Mouse (Mus musculus) embryonic facial prominence, embryonic 12.5 days (tissue): Measurements from ENCODE around the gene Naa35. TPM values are rescaled to one million over a fixed set of nuclear protein-coding genes. Genes with fewer than 3 reads are reported as not detected.

Source experiments
- ATAC-seq: fragments of 200-750 bp; cut with Nextera tagmentation; 2 replicates; pipeline ENCODE4 v1.8.0; 2017; ENCODE audit not compliant: insufficient number of reproducible peaks, insufficient read depth, low FRiP score, low TSS enrichment
- H3K27ac ChIP-seq: fragments of 300-500 bp; sonication (generic); 2 replicates; pipeline ENCODE4 v1.5.1; 2016; ENCODE audit warnings: mild to moderate bottlenecking
- H3K27me3 ChIP-seq: fragments of 300-500 bp; sonication (generic); 2 replicates; pipeline ENCODE4 v1.6.1; 2016; ENCODE audit warnings: mild to moderate bottlenecking, moderate library complexity
- H3K36me3 ChIP-seq: fragments of 300-500 bp; sonication (generic); 2 replicates; pipeline ENCODE4 v1.6.1; 2016; ENCODE audit warnings: mild to moderate bottlenecking
- H3K4me1 ChIP-seq: fragments of 300-500 bp; sonication (generic); 2 replicates; pipeline ENCODE4 v1.6.1; 2016
- H3K4me2 ChIP-seq: fragments of 300-500 bp; sonication (generic); replicated peaks from 2 replicates; pipeline ENCODE4 v1.6.1; 2016; ENCODE audit warnings: mild to moderate bottlenecking, moderate library complexity
- H3K4me3 ChIP-seq: fragments of 300-500 bp; sonication (generic); 2 replicates; pipeline ENCODE4 v1.5.1; 2016; ENCODE audit warnings: mild to moderate bottlenecking
- H3K9ac ChIP-seq: fragments of 300-500 bp; sonication (generic); 2 replicates; pipeline ENCODE4 v1.6.1; 2016; ENCODE audit warnings: mild to moderate bottlenecking, moderate library complexity
- H3K9me3 ChIP-seq: fragments of 300-500 bp; sonication (generic); 2 replicates; pipeline ENCODE4 v1.6.1; 2016; ENCODE audit warnings: mild to moderate bottlenecking, moderate library complexity
- WGBS: fragments of 180-500 bp; shearing (Covaris S2); methylation state at CpG from one replicate; pipeline ENCODE4 v1.1.7; 2016; 5-methylcytosine and 5-hydroxymethylcytosine counted together
- polyA plus RNA-seq: library from polyadenylated mRNA; unstranded; fragments of >200 nt; fragmentation: Nextera tagmentation; extraction: Ambion mirVana; gene quantifications from 2 replicates; pipeline ENCODE4 v1.2.1, GENCODE M21; 2016

The Naa35 gene
- polyA plus RNA-seq = 107 and 127 TPM in 2 replicates

DNA sequence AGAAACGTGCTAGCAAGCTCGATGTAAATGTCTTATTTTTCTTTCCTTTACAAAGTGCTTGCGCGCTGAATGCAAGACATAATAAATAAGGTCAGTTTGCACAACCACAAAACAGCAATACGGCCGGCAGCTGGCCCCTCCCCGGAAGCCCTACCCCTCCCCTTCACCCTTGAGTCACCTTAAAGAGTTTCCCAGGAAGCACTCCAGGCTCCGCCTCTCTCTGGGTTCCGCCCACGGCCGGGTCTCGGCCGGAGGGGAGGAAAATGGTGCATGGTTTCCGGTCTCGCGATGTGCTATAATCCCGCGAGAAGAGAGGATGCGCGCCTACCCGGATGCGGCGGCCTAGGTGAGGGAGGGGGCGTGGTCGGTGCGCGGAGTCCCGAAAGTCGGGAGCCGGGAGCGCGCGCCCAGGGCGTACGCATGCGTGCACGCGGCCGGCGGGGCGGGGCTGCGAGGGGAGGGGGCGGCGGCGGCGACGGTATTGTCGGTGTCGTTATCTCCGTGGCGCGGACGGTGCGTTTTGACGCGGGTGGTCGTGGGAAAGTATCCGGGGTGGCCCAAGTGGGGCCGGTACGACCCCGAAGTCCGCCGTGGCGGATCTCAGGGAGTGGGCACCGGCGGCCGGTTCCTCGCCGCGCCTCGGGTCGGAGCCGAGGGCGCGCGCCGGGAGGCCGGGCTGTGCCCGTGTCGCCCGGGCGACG is at the start of gene Naa35, which contains the start of gene Agtpbp1:
Gene Naa35, plus strand, starts transcription at position 313 of the 701 bp plus-strand sequence.
Gene Agtpbp1, minus strand, starts transcription at position 281 of the 701 bp plus-strand sequence.
- Histone ChIP-seq H3K9me3 (no peaks in the 10 kb centered on the region), H3K9ac (peak within 1 kb of the TSS; percentile 90), H3K36me3 (peaks cover 17% of the 10 kb centered on the region), H3K4me2 (peak within 1 kb of the TSS; percentile 85), H3K4me3 (peak within 1 kb of the TSS; percentile 92), H3K4me1 (peaks cover 14% of the 10 kb centered on the region), H3K27ac (peak within 1 kb of the TSS; percentile 80), H3K27me3 (no peaks in the 10 kb centered on the region)
- under 1% methylated on average over 81 of the region's 83 CpGs for WGBS
- ATAC-seq = peak; percentile 89

GRCm38 (mm10) chr13:59535746-59536145 is 49.3 kb upstream of the Naa35 start:
- H3K36me3 ChIP-seq = 0 out of 2 replicates have a peak, but pooled peaks cover 5% of the 10 kb centered on the region
- H3K4me2 ChIP-seq = no peak overlapping the region
- no peak overlapping the region for H3K4me3 ChIP-seq
- no peak overlapping the region for H3K27ac ChIP-seq
- no peaks in the 10 kb centered on the region for H3K27me3 ChIP-seq
- no peak for ATAC-seq
- no peaks in the 10 kb centered on the region for H3K9me3 ChIP-seq
- H3K4me1 ChIP-seq = no peaks in the 10 kb centered on the region
- 88% methylated on average over 6 of the region's 6 CpGs for WGBS
- no peak overlapping the region for H3K9ac ChIP-seq

GRCm38 (mm10) chr13:59536631-59537030 is 48.4 kb upstream of the Naa35 start:
- Histone ChIP-seq H3K9me3 (no peaks in the 10 kb centered on the region), H3K36me3 (0 out of 2 replicates have a peak, but pooled peaks cover 5% of the 10 kb centered on the region), H3K4me3 (no peak overlapping the region), H3K27me3 (no peaks in the 10 kb centered on the region), H3K4me2 (no peak overlapping the region), H3K27ac (no peak overlapping the region), H3K4me1 (no peaks in the 10 kb centered on the region), H3K9ac (no peak overlapping the region)
- ATAC-seq = no peak
- WGBS = 85% methylated on average over 2 of the region's 2 CpGs

- H3K27ac ChIP-seq = no peak overlapping the region
- no peak overlapping the region for H3K4me3 ChIP-seq
- no peaks in the 10 kb centered on the region for H3K9me3 ChIP-seq
- 94% methylated on average over 5 of the region's 5 CpGs for WGBS
- no peaks in the 10 kb centered on the region for H3K4me1 ChIP-seq
- no peak overlapping the region for H3K9ac ChIP-seq
- H3K27me3 ChIP-seq = no peaks in the 10 kb centered on the region
- no peak overlapping the region for H3K4me2 ChIP-seq
- no peak for ATAC-seq
- 0 out of 2 replicates have a peak, but pooled peaks cover 2% of the 10 kb centered on the region for H3K36me3 ChIP-seq
Measured at GRCm38 (mm10) chr13:59538661-59539060, 46.4 kb upstream of the Naa35 start.

- no peak overlapping the region for H3K4me3 ChIP-seq
- WGBS = 82% methylated on average over 5 of the region's 5 CpGs
- H3K27ac ChIP-seq = no peak overlapping the region
- H3K9ac ChIP-seq = no peak overlapping the region
- no peak overlapping the region for H3K4me2 ChIP-seq
- no peak for ATAC-seq
- peaks cover 4% of the 10 kb centered on the region for H3K4me1 ChIP-seq
- H3K27me3 ChIP-seq = no peaks in the 10 kb centered on the region
- H3K9me3 ChIP-seq = no peaks in the 10 kb centered on the region
- 0 out of 2 replicates have a peak, but pooled peaks cover 2% of the 10 kb centered on the region for H3K36me3 ChIP-seq
Measured at GRCm38 (mm10) chr13:59540030-59540429, 45.0 kb upstream of the Naa35 start.

DNA sequence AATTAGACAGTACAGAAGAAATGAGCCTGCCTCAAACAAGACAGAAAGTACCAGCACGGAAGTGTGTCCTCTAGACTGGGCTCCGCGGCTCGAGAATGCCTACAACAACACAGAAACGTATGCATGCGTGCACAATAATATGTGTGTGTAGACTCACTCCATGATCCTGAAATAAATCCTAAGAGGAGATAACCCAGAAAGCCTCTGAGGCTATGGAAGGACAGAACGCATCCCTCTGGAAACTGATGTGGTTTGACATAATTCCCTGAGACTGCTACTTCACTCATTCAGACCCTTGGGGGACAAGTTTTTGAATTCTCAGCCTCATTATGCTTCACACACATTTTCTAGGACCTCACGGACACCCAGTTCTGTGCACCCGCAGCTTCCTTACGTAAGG is 42.6 kb upstream of the Naa35 start:
- Histone ChIP-seq H3K4me1 (peaks cover 4% of the 10 kb centered on the region), H3K4me3 (no peak overlapping the region), H3K4me2 (no peak overlapping the region), H3K27ac (no peak overlapping the region), H3K9ac (no peak overlapping the region), H3K9me3 (no peaks in the 10 kb centered on the region), H3K27me3 (no peaks in the 10 kb centered on the region), H3K36me3 (no peaks in the 10 kb centered on the region)
- ATAC-seq = no peak
- 89% methylated on average over 10 of the region's 10 CpGs for WGBS

GRCm38 (mm10) chr13:59547091-59547490 is 38.0 kb upstream of the Naa35 start:
- no peak overlapping the region for H3K4me3 ChIP-seq

DNA sequence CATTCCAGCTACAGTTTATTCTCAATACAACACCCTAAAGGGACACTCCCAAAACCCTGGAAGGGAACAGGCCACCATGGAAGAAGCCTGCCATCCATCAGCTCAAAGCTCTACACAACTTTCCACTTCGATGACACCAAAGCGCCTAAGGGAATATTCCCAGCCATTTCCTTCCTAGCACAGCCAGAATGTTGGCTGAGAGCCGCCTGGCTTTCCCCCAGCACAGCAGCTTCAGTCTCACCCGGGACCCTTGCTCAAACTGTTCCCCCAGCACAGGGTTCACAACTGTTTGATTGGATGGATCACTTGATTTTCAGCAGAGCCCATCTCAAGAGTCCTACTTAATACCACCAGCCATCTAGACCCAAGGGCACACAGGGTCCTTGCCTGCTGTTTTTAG is 37.3 kb upstream of the Naa35 start:
- Histone ChIP-seq H3K4me3 (no peak overlapping the region), H3K36me3 (no peaks in the 10 kb centered on the region), H3K4me2 (no peak overlapping the region), H3K9ac (no peak overlapping the region), H3K27me3 (no peaks in the 10 kb centered on the region), H3K27ac (no peak overlapping the region), H3K9me3 (no peaks in the 10 kb centered on the region), H3K4me1 (peaks cover 4% of the 10 kb centered on the region)
- ATAC-seq = no peak
- WGBS = 67% methylated on average over 4 of the region's 4 CpGs

More at GRCm38 (mm10) chr13:59547091-59547490, 38.0 kb upstream of the Naa35 start:
- peaks cover 4% of the 10 kb centered on the region for H3K4me1 ChIP-seq
- ATAC-seq = no peak
- H3K36me3 ChIP-seq = no peaks in the 10 kb centered on the region
- no peak overlapping the region for H3K4me2 ChIP-seq
- 82% methylated on average over 2 of the region's 2 CpGs for WGBS
- no peaks in the 10 kb centered on the region for H3K27me3 ChIP-seq
- no peak overlapping the region for H3K27ac ChIP-seq
- no peak overlapping the region for H3K9ac ChIP-seq
- H3K9me3 ChIP-seq = no peaks in the 10 kb centered on the region

DNA sequence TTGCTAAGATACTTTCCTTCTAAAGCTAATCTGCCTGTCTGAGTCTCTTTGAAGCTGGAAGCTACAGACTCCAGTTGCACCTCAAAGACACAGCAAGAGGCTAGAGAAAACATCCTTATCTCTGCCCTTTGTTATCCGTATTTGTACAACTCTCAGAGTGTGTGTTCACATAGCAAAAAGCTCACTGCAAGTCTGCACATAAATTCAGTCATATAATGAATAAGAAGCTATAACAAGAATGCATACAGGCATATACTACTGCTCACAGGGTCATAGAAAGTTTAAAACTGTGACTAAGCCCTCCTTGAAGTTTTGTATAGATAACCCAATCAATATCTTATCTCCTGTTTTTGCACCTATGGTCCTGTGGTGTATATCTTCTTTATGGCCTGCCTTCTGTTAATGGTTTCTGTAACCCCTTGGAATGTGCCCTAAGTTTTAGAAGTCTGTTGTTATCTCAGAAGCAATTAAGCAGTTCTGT is 35.7 kb upstream of the Naa35 start:
- Histone ChIP-seq H3K9me3 (no peaks in the 10 kb centered on the region), H3K27ac (no peak overlapping the region), H3K36me3 (no peaks in the 10 kb centered on the region), H3K4me1 (peaks cover 4% of the 10 kb centered on the region), H3K4me2 (no peak overlapping the region), H3K9ac (no peak overlapping the region), H3K4me3 (no peak overlapping the region), H3K27me3 (no peaks in the 10 kb centered on the region)
- no peak for ATAC-seq
- 51% methylated on average over 1 of the region's 1 CpGs for WGBS

- H3K4me1 ChIP-seq = peaks cover 4% of the 10 kb centered on the region
- H3K27ac ChIP-seq = no peak overlapping the region
- H3K4me2 ChIP-seq = no peak overlapping the region
- 87% methylated on average over 5 of the region's 5 CpGs for WGBS
- H3K27me3 ChIP-seq = no peaks in the 10 kb centered on the region
- H3K9me3 ChIP-seq = no peaks in the 10 kb centered on the region
- H3K36me3 ChIP-seq = no peaks in the 10 kb centered on the region
- no peak overlapping the region for H3K9ac ChIP-seq
- no peak for ATAC-seq
- H3K4me3 ChIP-seq = no peak overlapping the region
Measured at GRCm38 (mm10) chr13:59552286-59552685, 32.8 kb upstream of the Naa35 start.

DNA sequence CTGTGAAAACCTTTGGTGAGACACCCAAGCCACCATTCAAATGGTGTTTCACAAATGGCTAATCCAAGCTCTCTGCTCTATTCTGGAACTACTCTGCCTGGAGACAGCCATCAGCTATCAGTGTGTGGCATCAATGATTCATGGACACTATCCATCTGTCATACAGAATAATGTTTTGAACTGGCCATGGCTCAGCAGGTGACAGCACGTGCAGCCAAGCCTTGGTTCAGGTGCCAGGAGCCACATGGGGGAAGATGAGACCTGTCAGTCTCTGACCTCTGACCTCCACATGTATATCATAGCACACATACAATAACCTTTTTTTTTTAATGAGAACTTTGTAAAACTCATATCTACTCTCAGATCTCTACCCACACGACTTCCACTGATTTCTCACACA is 32.3 kb upstream of the Naa35 start:
- H3K27me3 ChIP-seq = no peaks in the 10 kb centered on the region
- H3K9ac ChIP-seq = no peak overlapping the region
- H3K36me3 ChIP-seq = no peaks in the 10 kb centered on the region
- no peak overlapping the region for H3K27ac ChIP-seq
- no peak for ATAC-seq
- H3K9me3 ChIP-seq = no peaks in the 10 kb centered on the region
- H3K4me1 ChIP-seq = peaks cover 4% of the 10 kb centered on the region
- no peak overlapping the region for H3K4me3 ChIP-seq
- 75% methylated on average over 2 of the region's 2 CpGs for WGBS
- H3K4me2 ChIP-seq = no peak overlapping the region

GRCm38 (mm10) chr13:59554772-59555505 is 30.1 kb upstream of the Naa35 start:
- Histone ChIP-seq H3K4me3 (no peak overlapping the region), H3K4me1 (peaks cover 4% of the 10 kb centered on the region; the same call in 1 of the 2 replicates), H3K27ac (no peak overlapping the region), H3K4me2 (0 out of 2 replicates have a peak overlapping the region, but pooled peaks have one; percentile 95), H3K9ac (no peak overlapping the region), H3K9me3 (no peaks in the 10 kb centered on the region), H3K36me3 (no peaks in the 10 kb centered on the region), H3K27me3 (no peaks in the 10 kb centered on the region)
- WGBS = 74% methylated on average over 17 of the region's 17 CpGs
- ATAC-seq = no peak
